Mouse (Mus musculus) frontal cortex, adult 2 months (tissue): ENCODE data around the gene B4galnt1. TPM values are rescaled to one million over a fixed set of nuclear protein-coding genes. Genes with fewer than 3 reads are reported as not detected.

Experiments
- DNase-seq, 2 experiments: peaks; one replicate each; pipeline ENCODE4 v3.0.0; 2022; ENCODE audit warnings: low spot score in 1 of 2; ENCODE audit errors: extremely low spot score in 1 of 2
- polyA plus RNA-seq: library from polyadenylated mRNA; depleted of rRNA; stranded (reverse); fragments of >200 nt; gene quantifications from 2 replicates; pipeline ENCODE4 v1.2.3, GENCODE M21; 2012; rRNA removed

Gene B4galnt1
- polyA plus RNA-seq, 1 experiment, result 112 TPM

DNA sequence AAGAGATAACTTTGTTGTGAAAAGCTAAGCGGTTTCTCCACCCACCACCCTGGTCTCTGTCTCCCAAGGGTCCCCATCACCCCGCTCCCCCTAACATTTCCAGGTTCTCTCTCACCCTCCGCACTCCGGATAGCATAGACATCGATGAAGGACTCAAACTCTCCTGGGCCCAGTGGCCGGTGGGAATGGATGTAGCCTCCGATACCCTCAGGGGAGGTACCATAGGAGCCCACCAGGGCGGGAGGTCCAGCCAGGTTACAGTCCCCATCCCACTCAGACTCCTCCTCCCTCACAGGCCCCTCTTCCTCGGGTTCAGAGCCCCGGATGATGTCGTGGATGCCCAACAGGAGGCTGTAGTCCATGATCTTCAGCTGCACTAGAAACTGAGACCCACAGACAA lies 34.4 kb downstream of the B4galnt1 start:
- DNase-seq, result no peak

DNA sequence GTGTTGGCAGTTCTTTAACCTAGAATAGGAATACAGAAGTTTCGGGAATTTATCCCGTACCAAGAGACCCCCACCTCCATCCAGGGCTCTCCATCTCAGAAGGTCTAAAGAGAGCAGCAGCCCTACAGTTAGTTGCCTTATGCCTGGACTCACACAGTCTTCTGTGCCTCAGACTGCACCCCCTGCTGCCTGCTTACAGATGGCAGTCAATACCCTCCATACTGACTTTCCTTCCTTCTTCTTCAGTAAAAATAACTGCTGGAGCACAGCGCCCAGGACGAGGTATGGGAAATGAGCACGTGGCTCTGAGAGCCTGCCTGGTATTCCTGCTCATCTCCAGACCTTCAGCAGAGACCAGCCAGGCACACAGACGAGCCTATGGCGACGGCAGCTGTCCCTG lies 35.3 kb downstream of the B4galnt1 start:
- no peak for DNase-seq

- no peak for DNase-seq
These were observed 38.1 kb downstream of the B4galnt1 start for GRCm38 (mm10) chr10:127203106-127203505.

DNA sequence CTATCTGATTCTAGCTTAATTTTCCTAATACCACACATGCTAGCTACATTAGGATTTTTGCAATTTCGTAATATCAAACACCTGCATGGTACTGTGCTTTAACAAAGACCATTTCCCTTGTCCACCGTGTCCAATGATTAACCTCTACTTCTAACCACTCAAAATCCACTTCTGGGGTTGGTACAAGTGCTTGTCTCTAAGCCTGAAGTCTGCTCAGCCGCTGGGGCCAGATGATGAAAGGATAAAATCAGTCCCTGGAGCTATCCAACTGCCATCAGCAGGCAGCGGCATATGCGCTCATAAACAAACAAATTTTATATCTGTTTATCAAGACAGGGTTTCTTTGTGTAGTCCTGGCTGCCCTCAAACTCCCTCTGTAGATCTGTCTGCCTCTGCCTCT lies 39.6 kb downstream of the B4galnt1 start:
- DNase-seq, result no peak

DNA sequence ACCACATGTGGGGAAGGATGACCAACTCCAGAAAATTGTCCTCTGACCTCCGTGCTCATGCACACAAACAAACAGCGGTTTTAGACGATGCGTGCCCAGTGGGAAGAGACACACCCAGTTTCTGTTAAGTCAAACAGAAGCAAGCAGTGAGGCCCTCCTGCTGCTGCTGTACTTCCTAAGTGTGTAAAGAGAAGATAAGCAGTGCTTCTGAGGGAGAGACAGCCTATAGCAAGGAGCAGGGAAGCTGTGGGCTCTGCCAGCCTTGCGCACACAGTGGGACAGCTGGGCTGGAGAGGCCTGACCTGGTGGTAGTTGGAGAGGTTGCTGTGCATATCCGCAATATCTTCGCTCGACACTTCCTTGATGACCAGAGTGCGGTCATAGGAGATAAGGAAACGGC lies 40.3 kb downstream of the B4galnt1 start:
- DNase-seq, result no peak

DNA sequence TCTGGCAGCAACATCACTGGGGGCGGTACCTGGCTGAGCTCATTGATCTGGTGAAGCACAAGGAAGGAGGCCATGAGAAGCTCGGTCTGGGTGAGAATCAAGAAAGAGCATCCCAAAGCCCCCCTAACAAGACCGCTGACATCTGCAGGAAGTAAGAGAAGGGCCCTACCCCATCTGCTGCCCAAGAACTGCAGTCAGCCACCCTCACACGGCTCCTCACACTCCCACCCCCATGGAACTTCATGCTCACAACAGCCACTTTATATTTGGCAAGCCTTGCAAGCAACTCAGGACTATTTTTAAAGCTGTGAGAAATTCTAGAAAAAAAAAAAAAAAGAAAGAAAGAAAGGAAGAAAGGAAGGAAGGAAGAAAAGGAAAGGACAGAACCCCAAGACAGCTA lies 43.9 kb downstream of the B4galnt1 start:
- DNase-seq, result peak in 1 of 2 experiments; percentile 75

GRCm38 (mm10) chr10:127209928-127210570 lies 45.0 kb downstream of the B4galnt1 start:
- DNase-seq, result no peak

GRCm38 (mm10) chr10:127210961-127211405 lies 46.0 kb downstream of the B4galnt1 start:
- DNase-seq, result no peak

DNA sequence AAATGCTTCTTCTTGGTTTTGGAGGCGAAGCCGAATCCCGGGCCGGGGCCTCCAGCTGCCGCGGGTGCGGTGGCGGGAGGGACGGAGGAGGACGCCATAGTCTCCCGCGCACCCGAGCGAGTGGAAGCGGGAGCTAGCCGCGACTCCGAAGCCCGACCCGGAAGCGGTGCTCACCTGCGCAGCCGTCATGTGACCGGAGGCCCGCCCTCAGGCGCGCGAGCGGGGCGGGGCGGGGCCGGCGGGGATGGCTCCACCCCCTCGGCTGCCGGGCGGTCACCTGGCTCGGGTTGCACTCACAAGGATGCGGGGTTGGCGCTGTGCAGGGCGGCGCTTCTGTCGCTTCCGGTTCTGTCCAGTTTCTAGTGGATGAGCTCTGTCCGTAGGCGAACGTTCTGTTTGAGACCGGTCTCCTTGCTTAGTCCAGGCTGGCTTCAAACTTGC lies 46.4 kb downstream of the B4galnt1 start, which contains the start of gene Pip4k2c:
Gene Pip4k2c, minus strand, starts transcription at position 172 of the 441 bp plus-strand sequence.
- peak; percentile 85 to 93 for DNase-seq

DNA sequence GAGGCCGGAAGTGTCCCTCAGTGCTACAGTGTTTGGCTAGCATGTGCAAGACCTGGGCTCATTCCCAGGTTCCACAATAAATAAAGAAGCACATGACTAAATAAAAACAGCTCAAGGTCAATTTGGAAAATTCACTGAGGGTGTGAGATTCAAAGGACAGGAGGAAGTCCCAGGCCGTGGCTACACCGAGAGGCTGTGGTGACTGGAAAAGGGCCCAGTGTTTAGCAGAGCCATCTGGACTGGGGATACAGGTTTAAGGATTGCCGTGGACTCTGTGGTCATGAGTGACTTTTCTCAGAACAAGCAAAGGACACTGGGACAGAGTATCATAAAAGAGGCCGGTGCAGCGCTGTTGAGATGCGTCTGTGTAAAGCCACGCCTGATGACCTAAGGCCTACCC lies 48.2 kb downstream of the B4galnt1 start:
- no peak for DNase-seq

DNA sequence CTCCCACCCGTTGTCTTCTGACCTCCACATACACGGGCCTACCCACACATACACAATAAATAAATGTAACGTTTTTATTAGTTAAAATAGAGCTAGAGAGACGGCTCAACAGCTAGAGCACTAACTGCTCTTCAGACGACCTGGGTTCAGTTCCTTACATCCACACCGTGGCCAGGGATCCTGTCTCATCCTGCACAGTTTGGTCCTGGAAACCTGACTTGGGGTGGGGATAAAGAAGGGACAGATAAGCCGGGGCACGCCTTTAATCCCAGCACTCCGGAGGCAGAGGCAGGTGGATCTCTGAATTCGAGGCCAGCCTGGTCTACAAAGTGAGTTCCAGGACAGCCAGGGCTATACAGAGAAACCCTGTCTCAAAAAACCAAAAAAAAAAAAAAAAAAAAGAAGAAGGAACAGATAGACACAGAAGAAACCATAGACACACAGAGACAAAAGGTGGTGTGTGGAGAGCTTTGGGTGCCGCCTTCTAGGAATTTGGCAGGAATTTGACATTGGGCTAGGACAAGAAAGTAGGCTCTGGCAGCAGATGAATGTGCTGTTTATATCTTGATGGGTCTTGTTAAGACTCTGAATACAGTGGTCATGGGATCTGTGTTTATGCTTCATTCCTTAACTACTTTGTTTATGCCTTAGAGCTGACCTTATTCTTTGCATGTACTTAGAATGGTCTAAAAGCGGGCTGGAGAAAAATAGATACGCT lies 48.8 kb downstream of the B4galnt1 start:
- DNase-seq, result no peak

DNA sequence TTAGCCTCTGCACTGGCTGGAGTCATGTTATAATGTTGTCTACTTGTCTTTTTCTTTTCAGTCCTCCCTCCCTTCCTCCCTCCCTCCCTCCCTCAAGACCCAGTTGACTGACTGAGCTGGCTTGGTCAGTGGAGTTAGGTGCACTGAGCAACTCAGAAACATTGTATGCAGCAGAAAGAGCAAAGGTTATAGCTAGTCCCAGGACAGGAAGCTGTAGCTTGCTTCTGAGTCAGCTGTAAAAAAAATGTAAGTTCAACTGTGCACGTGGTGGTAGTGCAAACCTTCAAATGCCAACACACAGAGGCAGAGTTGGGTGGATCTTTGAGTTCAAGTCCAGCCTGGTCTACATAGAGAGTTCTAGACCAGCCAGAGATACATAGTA lies 49.4 kb downstream of the B4galnt1 start:
- no peak for DNase-seq

DNA sequence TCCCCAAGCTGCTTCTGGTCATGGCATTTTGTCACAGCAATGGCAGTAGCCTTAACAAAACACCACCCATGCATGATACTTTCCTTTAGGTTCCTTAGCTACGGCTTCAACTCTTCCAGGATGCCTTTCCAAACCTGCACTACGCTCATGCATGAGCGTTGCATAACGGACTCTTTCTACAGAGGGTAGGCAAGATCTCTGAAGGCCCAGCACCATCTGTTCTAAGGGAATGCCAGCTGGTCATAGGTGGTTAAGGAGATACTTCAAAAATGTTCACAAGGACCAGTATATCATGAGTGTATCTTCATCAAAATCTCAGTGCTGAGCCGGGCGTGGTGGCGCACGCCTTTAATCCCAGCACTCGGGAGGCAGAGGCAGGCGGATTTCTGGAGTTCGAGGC lies 51.4 kb downstream of the B4galnt1 start:
- peak in 1 of 2 experiments; percentile 74 for DNase-seq

DNA sequence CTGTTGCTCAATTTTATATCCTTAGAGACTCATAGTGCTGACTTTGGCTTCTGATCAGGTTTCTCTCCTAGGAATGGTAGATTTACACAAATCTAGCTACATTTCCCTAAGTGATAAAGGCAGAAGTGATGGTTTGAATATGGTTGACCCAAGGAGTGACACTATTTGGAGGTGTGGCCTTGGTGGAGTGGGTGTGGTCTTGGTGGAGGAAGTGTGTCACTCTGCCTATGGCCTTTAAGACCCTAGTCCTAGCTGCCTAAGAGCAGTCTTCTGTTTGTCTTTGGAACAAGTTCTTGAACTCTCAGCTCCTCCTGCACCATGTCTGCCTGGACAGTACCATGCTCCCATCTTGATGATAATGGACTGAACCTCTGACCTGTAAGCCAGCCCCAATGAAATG lies 52.2 kb downstream of the B4galnt1 start:
- DNase-seq, result no peak

DNA sequence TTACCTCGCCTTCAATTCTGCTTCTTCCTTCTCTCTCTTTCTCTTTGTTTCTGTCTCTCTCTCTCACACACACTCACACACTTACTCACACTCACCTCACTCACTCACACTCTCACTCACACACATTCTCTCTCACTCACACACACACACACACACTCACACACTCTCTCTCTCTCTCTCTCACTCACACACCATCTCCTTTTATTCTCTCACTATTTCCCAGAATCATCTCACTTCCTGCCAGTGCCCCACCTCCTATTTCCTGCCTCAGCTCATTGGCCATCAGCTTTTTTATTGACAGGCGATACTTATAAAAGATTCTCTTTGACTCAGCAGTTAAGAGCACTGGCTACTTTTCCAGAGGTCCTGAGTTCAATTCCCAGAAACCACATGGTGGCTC lies 53.3 kb downstream of the B4galnt1 start:
- no peak for DNase-seq

Other genes starting within 250 kb of the B4galnt1 start
- 78.3 and 79.7 TPM in 2 replicates for gene Ctdsp2, start 186.5 kb upstream of the B4galnt1 start, polyA plus RNA-seq
- 0.14 and 0.25 TPM in 2 replicates for gene Avil, start 164.5 kb upstream of the B4galnt1 start, polyA plus RNA-seq
- gene Tsfm, start 134.4 kb upstream of the B4galnt1 start, polyA plus RNA-seq, result 31.8 and 35.2 TPM in 2 replicates
- gene Mettl1, start 123.8 kb upstream of the B4galnt1 start, polyA plus RNA-seq, result 13.9 and 14.0 TPM in 2 replicates
- gene Eef1akmt3, start 123.7 kb upstream of the B4galnt1 start, polyA plus RNA-seq, result 0.18 and 0.27 TPM in 2 replicates
- gene Cyp27b1, start 117.0 kb upstream of the B4galnt1 start, polyA plus RNA-seq, result 0.70 and 1.0 TPM in 2 replicates
- 13.2 and 14.4 TPM in 2 replicates for gene March9, start 105.0 kb upstream of the B4galnt1 start, polyA plus RNA-seq
- 154 and 167 TPM in 2 replicates for gene Cdk4, start 101.7 kb upstream of the B4galnt1 start, polyA plus RNA-seq
- gene Tspan31, start 95.0 kb upstream of the B4galnt1 start, polyA plus RNA-seq, result 89.9 and 91.7 TPM in 2 replicates
- gene Agap2, start 89.9 kb upstream of the B4galnt1 start, polyA plus RNA-seq, result 450 and 465 TPM in 2 replicates
- gene Os9, start 44.1 kb upstream of the B4galnt1 start, polyA plus RNA-seq, result 106 and 108 TPM in 2 replicates
- gene Slc26a10, start 15.4 kb downstream of the B4galnt1 start, polyA plus RNA-seq, result 5.5 and 6.6 TPM in 2 replicates
- gene Arhgef25, start 24.9 kb downstream of the B4galnt1 start, polyA plus RNA-seq, result 184 and 198 TPM in 2 replicates
- 375 and 413 TPM in 2 replicates for gene Dtx3, start 30.5 kb downstream of the B4galnt1 start, polyA plus RNA-seq
- 97.3 and 97.4 TPM in 2 replicates for gene Pip4k2c, start 46.4 kb downstream of the B4galnt1 start, polyA plus RNA-seq
- 795 and 907 TPM in 2 replicates for gene Kif5a, start 98.1 kb downstream of the B4galnt1 start, polyA plus RNA-seq
- gene Dctn2, start 101.1 kb downstream of the B4galnt1 start, polyA plus RNA-seq, result 285 and 313 TPM in 2 replicates
- gene Mbd6, start 123.8 kb downstream of the B4galnt1 start, polyA plus RNA-seq, result 50.0 and 51.5 TPM in 2 replicates
- gene Mars, start 146.6 kb downstream of the B4galnt1 start, polyA plus RNA-seq, result 63.1 and 81.8 TPM in 2 replicates
- 1.1 and 1.3 TPM in 2 replicates for gene Arhgap9, start 156.7 kb downstream of the B4galnt1 start, polyA plus RNA-seq
- gene Gli1, start 176.7 kb downstream of the B4galnt1 start, polyA plus RNA-seq, result 2.0 and 3.2 TPM in 2 replicates
- gene Inhbe, start 189.2 kb downstream of the B4galnt1 start, polyA plus RNA-seq, result 0.10 and 0.13 TPM in 2 replicates
- gene Inhbc, start 205.2 kb downstream of the B4galnt1 start, polyA plus RNA-seq, result not detected in 2 replicates
- 179 and 210 TPM in 2 replicates for gene R3hdm2, start 215.1 kb downstream of the B4galnt1 start, polyA plus RNA-seq